Mouse (Mus musculus): ENCODE data around the gene Zbtb11.

Gene Zbtb11

DNA sequence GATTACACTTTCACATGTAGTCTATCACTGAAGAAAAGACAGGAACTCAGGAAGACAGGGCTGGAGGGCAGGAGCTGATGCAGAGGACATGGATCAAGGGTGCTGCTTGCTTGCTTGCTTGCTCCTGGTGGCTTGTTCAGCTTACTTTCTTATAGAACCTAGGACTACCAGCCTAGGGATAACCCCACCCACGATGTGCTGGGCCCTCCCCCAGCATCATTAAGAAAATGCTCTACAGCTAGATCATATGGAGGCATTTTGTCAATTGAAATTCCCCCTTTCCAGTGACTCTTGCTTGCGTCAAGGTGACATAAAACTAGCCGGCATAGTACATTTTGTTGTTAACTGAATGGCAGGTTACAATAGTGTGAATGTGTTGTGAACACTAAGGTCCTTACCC is 82.2 kb downstream of the Zbtb11 start:
- DNase-seq: no peak

DNA sequence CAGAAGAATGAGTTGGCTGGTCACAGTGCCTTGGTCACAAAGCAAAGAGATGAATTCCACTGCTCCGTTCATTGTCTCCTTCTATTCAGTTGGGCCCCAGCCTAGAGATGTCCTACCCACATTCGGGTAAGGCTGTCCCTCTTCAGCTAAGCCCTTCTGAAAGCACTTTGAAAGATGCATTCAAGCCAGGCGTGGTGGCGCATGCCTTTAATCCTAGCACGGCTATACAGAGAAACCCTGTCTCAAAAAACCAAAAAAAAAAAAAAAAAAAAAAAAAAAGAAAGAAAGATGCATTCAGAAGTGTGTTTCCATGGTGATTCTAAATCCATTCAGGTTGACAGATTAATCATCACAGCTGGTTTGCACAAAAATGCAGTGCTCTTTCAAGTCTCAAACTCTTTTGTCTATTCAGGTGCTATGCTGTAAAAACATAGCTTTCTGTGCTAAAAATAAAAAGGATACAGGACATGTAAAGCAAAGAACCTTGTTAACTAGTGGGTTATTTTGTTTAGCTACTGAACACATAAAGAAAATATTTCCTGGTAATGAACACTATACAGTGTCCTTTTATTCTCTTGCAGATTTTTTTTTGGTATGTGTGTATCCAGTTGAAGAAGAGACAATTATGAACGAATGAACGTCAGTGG is 83.4 kb downstream of the Zbtb11 start:
- DNase-seq: no peak

DNA sequence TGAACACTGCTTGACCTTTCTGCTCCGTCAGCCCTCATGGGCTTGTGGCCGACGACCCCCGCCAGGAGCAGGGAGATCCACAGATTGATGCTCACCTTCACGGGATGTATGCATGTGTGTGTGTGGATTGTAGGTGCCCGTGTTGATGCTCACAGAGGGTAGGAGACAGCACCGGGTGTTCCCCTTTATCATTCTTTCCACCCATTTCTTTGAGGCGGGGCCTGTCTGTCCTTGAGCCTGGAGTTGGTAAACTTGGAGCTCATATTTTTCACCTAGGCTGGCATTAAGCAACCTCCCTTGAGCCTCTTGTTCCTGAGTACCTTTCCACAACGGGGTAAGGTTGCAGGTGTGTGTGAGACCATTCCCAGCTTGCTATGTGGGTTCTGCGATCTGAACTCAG is 84.5 kb downstream of the Zbtb11 start:
- DNase-seq: no peak
